Mouse (Mus musculus): ENCODE results near the gene Tprn. TPM values are rescaled to one million over a fixed set of nuclear protein-coding genes. Genes with fewer than 3 reads are reported as not detected.

Gene Tprn
- total RNA-seq, 1 experiment = 21.6 TPM

DNA sequence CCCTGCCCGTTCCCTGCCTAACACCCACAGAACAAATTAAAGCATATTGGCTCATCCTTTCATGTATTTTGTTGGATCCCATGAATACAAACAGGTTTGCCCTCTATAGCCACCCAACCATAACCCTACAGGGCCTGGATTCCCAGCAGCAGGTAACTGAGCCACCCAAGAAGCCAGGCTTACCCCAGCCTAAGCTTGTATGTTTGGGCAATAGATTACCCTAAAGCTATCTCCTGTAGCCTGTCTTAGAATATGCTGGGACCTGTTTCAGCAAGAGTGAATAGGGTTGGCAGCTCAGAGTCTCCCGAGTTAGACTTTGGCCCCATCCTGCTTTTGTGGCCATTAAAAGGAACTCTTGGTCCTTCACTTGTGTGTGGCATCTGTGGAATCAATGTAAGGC lies 23.1 kb downstream of the Tprn start:
- Histone ChIP-seq H3K9ac (ENCODE audit: insufficient read depth, low read depth, low read length, poor library complexity, severe bottlenecking) (no peak overlapping the region), H3K4me1 (ENCODE audit: control insufficient read depth in 2 of 2, insufficient read depth in 2 of 2, low read length in 2 of 2, poor library complexity in 1 of 2) (peaks cover 0 to 6% of the 10 kb centered on the region in 2 experiments; a peak in 1 of 4 replicates), H3K36me3 (ENCODE audit: control insufficient read depth, insufficient read depth, low read length, poor library complexity, severe bottlenecking) (peaks cover 20% of the 10 kb centered on the region), H3K27ac (ENCODE audit: insufficient read depth, low read depth, low read length, poor library complexity, severe bottlenecking) (no peak overlapping the region), H3K4me3 (ENCODE audit: insufficient read depth in 1 of 2, low read depth in 1 of 2, low read length in 2 of 2, poor library complexity in 1 of 2, severe bottlenecking in 1 of 2) (no peak overlapping the region), H3K9me3 (ENCODE audit: control insufficient read depth, insufficient read depth, low read depth, low read length) (no peaks in the 10 kb centered on the region)
- no peak for DNase-seq (ENCODE audit: low read depth, low spot score)
- in situ Hi-C loops (cut with MboI; ENCODE audit: low sequenced_read_pairs in 2 of 2, unreplicated experiment in 2 of 2) = no loop called here
- TF ChIP-seq ZC3H11A (IDR thresholded peaks at IDR 0.05; ENCODE audit: borderline replicate concordance, low read depth, low read length) (no peak), MAFK (IDR thresholded peaks at IDR 0.05; ENCODE audit: insufficient read depth, low read depth, low read length) (no peak), HCFC1 (IDR thresholded peaks at IDR 0.05; ENCODE audit: borderline replicate concordance, insufficient read depth, low read length) (no peak), ZNF384 (IDR thresholded peaks at IDR 0.05; ENCODE audit: low read depth, low read length) (no peak), CHD2 (IDR thresholded peaks at IDR 0.05; ENCODE audit: low read depth, low read length) (no peak)

DNA sequence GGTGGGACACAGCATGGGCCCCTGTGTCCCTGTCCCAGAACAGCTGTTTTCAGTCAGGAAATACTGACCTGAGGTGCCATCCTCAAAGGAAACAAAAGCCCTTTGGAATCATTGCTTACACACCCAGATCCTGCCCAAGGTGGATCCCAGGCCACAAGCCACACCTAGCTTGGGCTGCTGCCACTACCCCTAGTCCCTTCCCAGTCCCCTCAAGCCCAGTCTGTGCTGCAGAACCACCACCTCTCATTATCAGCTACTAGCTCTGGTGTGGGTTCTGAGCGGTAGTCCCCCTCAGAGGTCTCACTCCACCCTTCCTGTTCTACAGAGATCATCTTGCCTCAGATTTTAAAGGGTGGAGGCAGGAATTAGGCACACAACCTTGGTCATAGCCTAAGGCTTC lies 23.9 kb downstream of the Tprn start:
- Histone ChIP-seq H3K36me3 (ENCODE audit: control insufficient read depth, insufficient read depth, low read length, poor library complexity, severe bottlenecking) (peaks cover 17% of the 10 kb centered on the region; the same call in 1 of the 2 replicates), H3K9ac (ENCODE audit: insufficient read depth, low read depth, low read length, poor library complexity, severe bottlenecking) (no peak overlapping the region), H3K9me3 (ENCODE audit: control insufficient read depth, insufficient read depth, low read depth, low read length) (no peaks in the 10 kb centered on the region), H3K4me1 (ENCODE audit: control insufficient read depth in 2 of 2, insufficient read depth in 2 of 2, low read length in 2 of 2, poor library complexity in 1 of 2) (peaks cover 0 to 8% of the 10 kb centered on the region in 2 experiments; a peak in 1 of 4 replicates), H3K4me3 (ENCODE audit: insufficient read depth in 1 of 2, low read depth in 1 of 2, low read length in 2 of 2, poor library complexity in 1 of 2, severe bottlenecking in 1 of 2) (no peak overlapping the region), H3K27ac (ENCODE audit: insufficient read depth, low read depth, low read length, poor library complexity, severe bottlenecking) (no peak overlapping the region)
- TF ChIP-seq CHD2 (IDR thresholded peaks at IDR 0.05; ENCODE audit: low read depth, low read length) = no peak
- DNase-seq (ENCODE audit: low read depth, low spot score) = no peak
- in situ Hi-C loops (cut with MboI; ENCODE audit: low sequenced_read_pairs in 2 of 2, unreplicated experiment in 2 of 2) = no loop called here

DNA sequence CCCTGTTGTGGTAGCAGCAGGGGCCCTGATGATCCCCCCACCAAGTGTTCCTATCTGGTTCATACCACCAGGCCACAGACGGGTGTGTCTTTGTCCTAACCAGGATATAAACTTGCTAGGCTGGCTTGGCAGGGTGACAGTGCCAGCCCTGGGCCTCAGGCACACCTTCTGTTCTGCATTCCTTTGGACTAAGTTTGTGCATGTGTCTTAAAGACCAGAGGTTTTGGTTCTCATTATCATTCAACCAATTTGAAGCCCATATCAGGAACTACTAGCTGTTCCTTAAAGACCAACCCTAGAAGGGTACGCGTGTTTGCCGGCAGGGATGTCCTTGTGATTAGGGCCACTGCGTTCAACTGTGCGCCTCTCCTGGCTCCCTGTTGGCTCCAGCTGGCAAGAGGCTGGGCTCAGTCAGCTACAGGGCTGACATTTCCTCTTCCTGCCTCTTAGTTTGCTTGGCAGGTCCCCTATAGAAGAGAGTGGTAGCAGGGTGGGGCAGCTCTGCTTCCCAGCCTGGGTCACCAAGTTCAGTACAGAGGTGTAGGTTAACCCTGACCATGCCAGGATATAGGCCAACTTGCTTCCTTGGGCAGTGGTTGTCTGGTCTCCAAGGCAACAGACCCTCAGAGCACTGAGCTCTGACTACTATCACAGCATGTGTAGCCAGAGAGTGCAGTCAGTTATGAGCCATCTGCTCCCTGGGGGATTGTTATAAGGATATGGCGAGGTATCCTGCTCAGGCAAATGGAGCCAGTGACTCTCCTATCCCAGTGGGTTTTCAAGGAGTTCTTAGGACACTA lies 24.6 kb downstream of the Tprn start:
- no peak overlapping the region for H3K27ac ChIP-seq (ENCODE audit: insufficient read depth, low read depth, low read length, poor library complexity, severe bottlenecking)
- no peak for DNase-seq (ENCODE audit: low read depth, low spot score)
- H3K36me3 ChIP-seq (ENCODE audit: control insufficient read depth, insufficient read depth, low read length, poor library complexity, severe bottlenecking) = peaks cover 17% of the 10 kb centered on the region; the same call in 1 of the 2 replicates
- H3K9ac ChIP-seq (ENCODE audit: insufficient read depth, low read depth, low read length, poor library complexity, severe bottlenecking) = no peak overlapping the region
- no peak overlapping the region for H3K4me3 ChIP-seq (ENCODE audit: insufficient read depth in 1 of 2, low read depth in 1 of 2, low read length in 2 of 2, poor library complexity in 1 of 2, severe bottlenecking in 1 of 2)
- peaks cover 0 to 9% of the 10 kb centered on the region in 2 experiments; a peak in 1 of 4 replicates for H3K4me1 ChIP-seq (ENCODE audit: control insufficient read depth in 2 of 2, insufficient read depth in 2 of 2, low read length in 2 of 2, poor library complexity in 1 of 2)
- TF ChIP-seq ZC3H11A (IDR thresholded peaks at IDR 0.05; ENCODE audit: borderline replicate concordance, low read depth, low read length) (no peak), MAFK (IDR thresholded peaks at IDR 0.05; ENCODE audit: insufficient read depth, low read depth, low read length) (no peak), HCFC1 (IDR thresholded peaks at IDR 0.05; ENCODE audit: borderline replicate concordance, insufficient read depth, low read length) (no peak), CHD2 (IDR thresholded peaks at IDR 0.05; ENCODE audit: low read depth, low read length) (no peak), ZNF384 (IDR thresholded peaks at IDR 0.05; ENCODE audit: low read depth, low read length) (no peak)
- in situ Hi-C loops (cut with MboI; ENCODE audit: low sequenced_read_pairs in 2 of 2, unreplicated experiment in 2 of 2) = no loop called here
- H3K9me3 ChIP-seq (ENCODE audit: control insufficient read depth, insufficient read depth, low read depth, low read length) = no peaks in the 10 kb centered on the region

DNA sequence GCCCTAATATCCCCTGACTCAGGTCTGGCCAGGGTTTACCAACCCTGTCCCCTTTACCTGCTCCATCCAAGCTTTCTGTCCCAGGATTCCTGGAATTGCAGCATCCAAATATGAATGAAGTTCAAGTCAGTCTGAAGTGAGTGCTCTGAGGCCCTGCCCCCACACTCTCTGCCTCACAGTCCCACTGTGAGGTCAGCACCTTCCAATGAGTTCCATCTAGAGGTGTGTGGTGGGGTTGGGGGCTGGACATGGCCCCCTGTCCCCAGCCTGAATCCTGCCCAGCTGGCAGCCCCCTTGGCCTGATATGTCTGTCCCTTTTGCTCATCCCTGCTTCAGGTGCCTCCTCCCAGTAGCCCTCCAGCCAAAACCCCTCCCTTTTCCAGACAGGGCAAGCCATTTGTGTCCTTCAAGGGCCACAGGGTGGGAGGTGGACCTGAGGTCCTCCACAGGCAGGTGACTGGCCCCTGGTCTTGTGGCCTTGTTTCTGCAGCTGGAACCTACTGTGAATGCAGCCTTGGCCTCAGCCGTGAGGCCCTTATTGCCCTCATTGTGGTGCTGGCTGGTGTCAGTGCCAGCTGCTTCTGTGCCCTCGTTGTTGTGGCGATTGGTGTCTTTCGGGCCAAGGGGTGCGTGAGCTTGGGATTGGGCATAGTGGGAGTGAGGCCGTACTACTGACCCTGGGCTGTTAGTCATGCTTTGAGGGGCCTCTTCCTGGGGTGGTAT lies 25.7 kb downstream of the Tprn start, which contains the start of gene Tmem210:
Tmem210 (plus strand) TSS at position 219 of the 723 bp plus-strand sequence.
- H3K4me1 ChIP-seq (ENCODE audit: control insufficient read depth in 2 of 2, insufficient read depth in 2 of 2, low read length in 2 of 2, poor library complexity in 1 of 2) = peaks cover 0 to 13% of the 10 kb centered on the region in 2 experiments; a peak in 1 of 4 replicates
- no peak within 1 kb of the TSS for H3K4me3 ChIP-seq (ENCODE audit: insufficient read depth in 1 of 2, low read depth in 1 of 2, low read length in 2 of 2, poor library complexity in 1 of 2, severe bottlenecking in 1 of 2)
- H3K9me3 ChIP-seq (ENCODE audit: control insufficient read depth, insufficient read depth, low read depth, low read length) = no peaks in the 10 kb centered on the region
- no peak within 1 kb of the TSS for H3K27ac ChIP-seq (ENCODE audit: insufficient read depth, low read depth, low read length, poor library complexity, severe bottlenecking)
- peaks cover 14% of the 10 kb centered on the region; the same call in 1 of the 2 replicates for H3K36me3 ChIP-seq (ENCODE audit: control insufficient read depth, insufficient read depth, low read length, poor library complexity, severe bottlenecking)
- in situ Hi-C loops (cut with MboI; ENCODE audit: low sequenced_read_pairs in 2 of 2, unreplicated experiment in 2 of 2) = no loop called here
- H3K9ac ChIP-seq (ENCODE audit: insufficient read depth, low read depth, low read length, poor library complexity, severe bottlenecking) = no peak within 1 kb of the TSS
- TF ChIP-seq CHD2 (IDR thresholded peaks at IDR 0.05; ENCODE audit: low read depth, low read length) (no peak), ZC3H11A (IDR thresholded peaks at IDR 0.05; ENCODE audit: borderline replicate concordance, low read depth, low read length) (no peak), MAFK (IDR thresholded peaks at IDR 0.05; ENCODE audit: insufficient read depth, low read depth, low read length) (no peak), HCFC1 (IDR thresholded peaks at IDR 0.05; ENCODE audit: borderline replicate concordance, insufficient read depth, low read length) (no peak), ZNF384 (IDR thresholded peaks at IDR 0.05; ENCODE audit: low read depth, low read length) (no peak)
- DNase-seq (ENCODE audit: low read depth, low spot score) = no peak

Data from ES-E14 (cell line).